Mouse (Mus musculus) liver, embryonic 14.5 days (tissue): ENCODE measurements around the gene P2rx1. TPM values are rescaled to one million over a fixed set of nuclear protein-coding genes. Genes with fewer than 3 reads are reported as not detected.

Experiments used
- ATAC-seq: fragments of 200-750 bp; cut with Nextera tagmentation; 2 replicates; pipeline ENCODE4 v1.8.0; 2017; ENCODE audit warnings: moderate number of reproducible peaks, mild to moderate bottlenecking, moderate library complexity; ENCODE audit not compliant: insufficient read depth
- DNase-seq, 3 experiments: peaks; one replicate each; pipeline ENCODE4 v3.0.0-alpha.2; 2012 to 2013; ENCODE audit warnings: low read depth in 3 of 3, low spot score in 3 of 3
- H3K27ac ChIP-seq: fragments of 300-500 bp; sonication (generic); 2 replicates; pipeline ENCODE4 v1.5.1; 2014; ENCODE audit warnings: moderate library complexity, mild to moderate bottlenecking, control low read depth, inconsistent platforms
- H3K27me3 ChIP-seq: fragments of 300-500 bp; sonication (generic); 2 replicates; pipeline ENCODE4 v1.6.1; 2014; ENCODE audit warnings: mild to moderate bottlenecking, low read length, moderate library complexity; ENCODE audit not compliant: control insufficient read depth, insufficient read depth
- H3K36me3 ChIP-seq: fragments of 300-500 bp; sonication (generic); replicated peaks from 2 replicates; pipeline ENCODE4 v1.6.1; 2014; ENCODE audit warnings: low read depth; ENCODE audit not compliant: control insufficient read depth, insufficient read depth
- H3K4me1 ChIP-seq, 2 experiments: fragments of 200-500 bp in 1 of 2; fragments of 300-500 bp in 1 of 2; sonication (generic) in 1 of 2; replicated peaks; 2 replicates each; pipeline ENCODE4 v1.6.1; 2012 to 2014; ENCODE audit warnings: antibody characterized with exemption in 1 of 2, inconsistent platforms in 1 of 2, low read length in 1 of 2; ENCODE audit not compliant: control insufficient read depth in 2 of 2, insufficient read depth in 2 of 2
- H3K4me2 ChIP-seq: fragments of 300-500 bp; sonication (generic); 2 replicates; pipeline ENCODE4 v1.6.1; 2014; ENCODE audit warnings: low read depth, mild to moderate bottlenecking, control low read depth, moderate library complexity
- H3K4me3 ChIP-seq, 2 experiments: fragments of 200-500 bp in 1 of 2; fragments of 300-500 bp in 1 of 2; sonication (generic) in 1 of 2; 2 replicates each; pipeline ENCODE4 v1.5.1; 2012 to 2014; ENCODE audit warnings: low read depth in 2 of 2, low read length in 2 of 2, mild to moderate bottlenecking in 2 of 2, control low read depth in 1 of 2, inconsistent platforms in 1 of 2, moderate library complexity in 1 of 2; ENCODE audit not compliant: insufficient read depth in 1 of 2
- H3K9ac ChIP-seq: fragments of 300-500 bp; sonication (generic); replicated peaks from 2 replicates; pipeline ENCODE4 v1.6.1; 2014; ENCODE audit warnings: mild to moderate bottlenecking, control low read depth, moderate library complexity
- H3K9me3 ChIP-seq: fragments of 300-500 bp; sonication (generic); 2 replicates; pipeline ENCODE4 v1.6.1; 2016; ENCODE audit warnings: low read length, mixed read lengths; ENCODE audit not compliant: control insufficient read depth
- CTCF ChIP-seq: IDR thresholded peaks from 2 replicates; pipeline ENCODE4 v1.5.1; 2016; ENCODE audit warnings: antibody characterized with exemption, low read depth, control low read depth
- EP300 ChIP-seq: IDR thresholded peaks from 2 replicates; pipeline ENCODE4 v1.6.1; 2016; ENCODE audit warnings: antibody characterized with exemption, low read depth
- WGBS: fragments of 180-500 bp; shearing (Covaris S2); extraction: QIAGEN DNeasy Blood & Tissue Kit; methylation state at CpG from one replicate; pipeline ENCODE4 v1.1.7; 2014; ENCODE audit not compliant: insufficient replicate concordance; 5-methylcytosine and 5-hydroxymethylcytosine counted together
- polyA plus RNA-seq, 2 experiments: library from polyadenylated mRNA; depleted of rRNA in 1 of 2; stranded (reverse) in 1 of 2; unstranded in 1 of 2; fragments of >200 nt; fragmentation: Nextera tagmentation in 1 of 2; extraction: Ambion mirVana in 1 of 2; gene quantifications; 2 replicates each; pipeline versions ENCODE4 v1.2.1 to v1.2.3; 2012 to 2014

P2rx1 gene
- polyA plus RNA-seq, 2 experiments, result 4.6 to 6.8 TPM

DNA sequence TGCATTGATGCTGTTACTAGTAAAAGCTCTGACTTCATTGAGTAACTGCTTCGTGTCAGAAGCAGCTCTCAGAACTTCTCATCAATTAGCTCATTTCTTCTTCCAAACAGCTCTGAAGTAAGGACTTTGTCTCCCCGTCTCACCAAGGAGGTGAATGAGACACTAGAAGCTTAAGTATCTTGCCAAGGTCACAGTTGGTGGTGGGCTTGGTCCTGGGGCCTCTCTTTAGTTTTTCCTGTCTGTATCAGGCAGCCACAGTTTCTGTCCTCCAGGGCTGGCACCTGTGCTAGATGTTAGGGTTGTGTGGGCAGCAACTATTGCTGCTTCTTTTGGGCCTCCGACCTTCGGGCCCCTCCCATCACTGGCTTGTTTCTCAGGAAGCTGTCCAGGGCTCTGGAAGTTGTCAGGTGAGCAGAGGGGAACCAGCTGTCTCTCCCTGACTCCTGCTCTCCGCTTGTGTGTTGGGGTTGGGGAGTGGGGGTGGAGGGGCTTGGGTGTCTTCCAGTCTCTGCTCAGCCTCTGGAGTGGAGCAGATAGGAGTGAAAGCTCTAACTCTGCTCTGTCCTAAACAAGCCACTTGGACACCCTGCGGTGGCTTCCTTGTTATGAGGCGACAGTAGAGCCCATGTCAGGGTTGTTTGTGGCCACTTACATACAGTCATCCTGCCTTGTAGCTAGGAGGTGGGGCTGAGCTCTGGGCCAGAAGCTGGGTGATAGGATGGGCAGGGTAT lies 35.7 kb upstream of the P2rx1 start:
- WGBS, result 28% methylated on average over 7 of the region's 7 CpGs
- TF ChIP-seq EP300 (no peak), CTCF (no peak)
- no peak for ATAC-seq
- Histone ChIP-seq H3K4me2 (no peak overlapping the region; the same call in 1 of the 2 replicates), H3K4me1 (peaks cover 2 to 4% of the 10 kb centered on the region in 2 experiments; a peak in 2 of 4 replicates), H3K27ac (no peak overlapping the region), H3K4me3 (no peak overlapping the region), H3K9ac (no peak overlapping the region), H3K36me3 (no peaks in the 10 kb centered on the region), H3K27me3 (peaks cover 7% of the 10 kb centered on the region), H3K9me3 (no peaks in the 10 kb centered on the region)
- DNase-seq, result no peak

DNA sequence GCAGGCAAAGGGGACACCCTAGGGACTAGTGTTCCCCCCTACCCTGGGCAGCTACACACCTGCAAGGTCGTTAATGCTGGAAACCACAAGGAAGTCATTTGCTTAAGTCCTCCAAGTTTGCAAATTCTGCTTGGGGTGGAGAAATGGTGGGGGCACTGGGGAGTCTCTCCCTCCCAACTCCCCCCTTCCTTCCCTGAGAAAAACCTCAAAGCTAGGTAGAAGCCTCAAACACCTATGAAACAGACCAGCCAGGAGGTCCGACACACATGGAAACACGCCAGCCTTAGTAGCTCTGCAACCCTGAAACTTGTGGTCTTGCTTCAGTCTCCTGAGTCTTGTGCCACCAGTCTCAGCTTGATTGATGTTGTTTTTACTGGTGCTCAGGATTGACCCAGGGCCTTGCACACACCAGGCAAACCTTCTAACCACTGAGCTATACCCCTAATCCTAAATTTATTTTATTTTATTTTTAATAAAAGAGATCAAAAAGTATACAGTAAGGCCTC lies 35.1 kb upstream of the P2rx1 start:
- Histone ChIP-seq H3K27ac (no peak overlapping the region), H3K4me3 (no peak overlapping the region), H3K4me2 (no peak overlapping the region), H3K9ac (no peak overlapping the region), H3K9me3 (no peaks in the 10 kb centered on the region), H3K4me1 (peaks cover 2 to 4% of the 10 kb centered on the region in 2 experiments; a peak in 2 of 4 replicates), H3K36me3 (no peaks in the 10 kb centered on the region), H3K27me3 (peaks cover 7% of the 10 kb centered on the region)
- ATAC-seq, result no peak
- WGBS, result 46% methylated on average over 3 of the region's 3 CpGs
- no peak for DNase-seq
- no peak for TF ChIP-seq EP300
- no peak for TF ChIP-seq CTCF

DNA sequence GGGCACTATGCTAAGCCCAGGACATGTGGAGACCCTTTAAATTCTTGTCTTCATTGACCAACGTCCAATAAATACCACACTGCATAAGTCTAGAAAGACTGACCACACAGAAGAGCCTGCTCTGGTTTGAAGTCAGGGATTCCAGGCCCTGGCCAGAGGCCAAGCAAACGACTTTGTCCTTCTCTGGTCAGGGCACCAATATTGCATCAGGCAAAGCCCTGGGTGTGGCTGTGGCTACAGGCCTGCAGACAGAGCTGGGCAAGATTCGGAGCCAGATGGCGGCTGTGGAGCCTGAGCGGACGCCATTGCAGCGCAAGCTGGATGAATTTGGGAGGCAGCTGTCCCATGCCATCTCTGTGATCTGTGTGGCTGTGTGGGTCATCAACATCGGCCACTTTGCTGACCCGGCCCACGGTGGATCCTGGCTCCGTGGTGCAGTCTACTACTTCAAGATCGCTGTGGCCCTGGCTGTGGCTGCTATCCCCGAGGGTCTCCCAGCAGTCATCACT lies 23.9 kb upstream of the P2rx1 start:
- H3K4me3 ChIP-seq, result no peak overlapping the region
- DNase-seq (no peak), ATAC-seq (no peak)
- no peak overlapping the region for H3K4me2 ChIP-seq
- TF ChIP-seq EP300 (no peak), CTCF (no peak)
- H3K9ac ChIP-seq, result no peak overlapping the region
- no peak overlapping the region for H3K27ac ChIP-seq
- 73% methylated on average over 13 of the region's 13 CpGs for WGBS
- no peaks in the 10 kb centered on the region for H3K4me1 ChIP-seq
- H3K27me3 ChIP-seq, result no peaks in the 10 kb centered on the region
- no peaks in the 10 kb centered on the region for H3K9me3 ChIP-seq
- no peaks in the 10 kb centered on the region for H3K36me3 ChIP-seq

DNA sequence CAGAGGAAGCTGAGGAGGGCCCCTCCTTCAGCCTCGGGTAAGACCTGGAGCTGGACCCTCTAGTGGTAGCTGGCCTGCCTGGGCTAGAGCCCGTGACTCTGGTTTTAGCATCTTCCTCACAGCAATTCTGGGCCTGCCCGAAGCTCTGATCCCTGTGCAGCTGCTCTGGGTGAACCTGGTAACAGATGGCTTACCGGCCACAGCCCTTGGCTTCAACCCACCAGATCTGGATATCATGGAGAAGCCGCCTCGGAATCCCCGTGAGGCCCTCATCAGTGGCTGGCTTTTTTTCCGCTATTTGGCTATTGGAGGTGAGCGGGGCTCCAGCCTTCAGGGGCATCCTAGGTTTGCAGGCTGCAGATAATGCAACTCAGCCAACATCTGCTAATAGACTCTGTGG lies 16.4 kb upstream of the P2rx1 start:
- no peaks in the 10 kb centered on the region for H3K4me1 ChIP-seq
- H3K4me3 ChIP-seq, result no peak overlapping the region
- TF ChIP-seq EP300 (no peak), CTCF (no peak)
- DNase-seq, result no peak
- H3K4me2 ChIP-seq, result no peak overlapping the region
- WGBS, result 74% methylated on average over 9 of the region's 9 CpGs
- no peaks in the 10 kb centered on the region for H3K9me3 ChIP-seq
- no peaks in the 10 kb centered on the region for H3K27me3 ChIP-seq
- no peak overlapping the region for H3K27ac ChIP-seq
- H3K9ac ChIP-seq, result no peak overlapping the region
- H3K36me3 ChIP-seq, result no peaks in the 10 kb centered on the region
- no peak for ATAC-seq

DNA sequence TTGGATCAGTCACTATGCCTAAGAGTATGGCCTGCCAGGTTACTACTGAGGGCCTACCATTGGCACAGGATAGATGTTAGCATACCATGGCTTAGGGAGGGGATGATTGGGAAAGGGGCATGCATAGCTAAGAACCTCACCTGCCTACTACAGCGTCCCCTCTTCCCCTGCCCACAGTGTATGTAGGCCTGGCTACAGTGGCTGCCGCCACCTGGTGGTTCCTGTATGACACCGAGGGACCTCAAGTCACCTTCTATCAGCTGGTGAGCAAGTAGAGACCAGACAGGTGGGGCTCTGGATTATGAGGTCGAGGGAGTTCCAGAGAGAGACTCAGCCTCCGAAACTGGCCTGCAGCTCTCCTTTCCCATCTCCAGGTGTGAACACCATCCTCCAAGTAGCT lies 15.6 kb upstream of the P2rx1 start:
- TF ChIP-seq EP300 (no peak), CTCF (peak; percentile 68)
- no peak overlapping the region for H3K9ac ChIP-seq
- H3K27ac ChIP-seq, result no peak overlapping the region
- DNase-seq (no peak), ATAC-seq (no peak)
- H3K36me3 ChIP-seq, result no peaks in the 10 kb centered on the region
- H3K4me1 ChIP-seq, result no peaks in the 10 kb centered on the region
- H3K27me3 ChIP-seq, result no peaks in the 10 kb centered on the region
- WGBS, result 45% methylated on average over 5 of the region's 5 CpGs
- no peak overlapping the region for H3K4me2 ChIP-seq
- no peaks in the 10 kb centered on the region for H3K9me3 ChIP-seq
- no peak overlapping the region for H3K4me3 ChIP-seq
